Mouse (Mus musculus) heart, adult 18-20 months (tissue): Measurements from ENCODE around the gene Cdc14b. TPM values are rescaled to one million over a fixed set of nuclear protein-coding genes. Genes with fewer than 3 reads are reported as not detected.
"Not testable (repeated sequence)": the region's sequence is repeated elsewhere in the genome, so short reads cannot be mapped to it uniquely, and the experiment has no call there.

Experiments used
- DNase-seq, 2 experiments: peaks; one replicate each; pipeline ENCODE4 v3.0.0; 2021 to 2022; ENCODE audit warnings: mixed read lengths in 1 of 2
- total RNA-seq, 2 experiments: library from RNA; stranded (reverse); gene quantifications; 2 replicates each; pipeline ENCODE4 v1.2.3; 2021

The Cdc14b gene
- total RNA-seq, 2 experiments from 2014 or later, result 8.6 to 10.9 TPM

DNA sequence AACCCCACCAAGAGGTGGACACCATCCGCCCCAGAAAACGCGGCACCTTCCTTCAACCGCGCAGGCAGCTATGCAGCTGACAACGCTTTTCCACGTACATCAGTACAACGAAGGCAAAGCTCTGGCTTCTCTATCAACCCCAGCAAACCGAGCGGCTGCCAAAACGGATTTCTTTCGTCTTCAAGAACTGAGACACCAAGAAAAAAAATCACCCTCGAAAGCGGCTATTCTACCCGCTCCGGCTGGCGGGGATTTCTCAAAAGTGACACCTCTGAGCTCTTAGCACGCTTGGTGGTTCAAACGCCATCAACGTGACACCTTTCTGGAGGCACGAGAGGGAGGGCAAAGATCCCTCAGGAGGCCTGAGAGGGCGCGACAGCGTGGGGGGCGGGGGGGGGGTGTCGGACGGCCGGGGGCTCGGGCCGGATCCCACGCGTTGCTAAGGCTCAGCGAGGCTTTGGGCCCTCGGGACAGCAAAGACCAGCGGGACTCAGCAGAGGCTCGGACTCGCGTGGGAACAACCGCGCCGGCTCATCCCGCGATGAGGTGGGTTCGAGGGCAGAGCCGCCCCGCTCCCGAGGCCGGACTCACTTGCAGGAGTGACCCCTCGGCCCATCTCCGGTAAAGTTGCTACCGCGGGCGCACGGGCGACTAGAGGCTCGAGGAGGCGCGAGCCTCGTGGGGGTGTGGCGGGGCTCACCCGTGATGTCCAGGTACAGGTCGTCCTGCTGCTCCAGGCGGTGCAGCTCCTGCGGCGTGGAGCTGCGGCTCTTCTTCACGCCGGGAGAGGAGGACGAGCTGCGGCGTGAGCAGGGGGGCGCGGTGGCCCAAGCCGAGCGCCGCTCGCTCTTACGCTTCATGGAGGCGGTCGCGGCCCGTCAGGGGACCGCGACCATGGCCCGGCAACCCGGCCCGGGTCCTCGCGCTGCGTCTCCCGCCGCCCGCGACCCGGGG is 922 bp downstream of the Cdc14b start:
- DNase-seq, result peak in 1 of 2 experiments; percentile 35

DNA sequence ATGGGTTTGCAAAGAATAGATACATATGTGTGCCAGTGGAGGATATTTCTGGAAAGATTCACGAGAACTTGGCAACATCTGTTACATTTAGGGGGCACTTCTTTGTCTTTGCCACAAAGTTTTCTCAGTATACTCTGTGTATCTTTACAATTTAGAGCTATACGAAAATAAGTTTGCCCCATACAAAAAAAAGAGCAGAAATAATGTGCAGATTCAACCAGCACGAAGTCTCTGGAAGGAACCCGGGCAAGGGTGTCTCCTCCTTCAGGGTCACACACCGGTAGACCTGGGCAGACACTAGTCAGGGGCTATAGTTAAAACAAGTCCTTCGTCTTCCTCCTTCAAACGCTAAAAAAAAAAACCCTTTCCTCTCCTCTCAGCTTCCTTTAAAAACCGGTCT is 1.7 kb downstream of the Cdc14b start:
- no peak for DNase-seq

DNA sequence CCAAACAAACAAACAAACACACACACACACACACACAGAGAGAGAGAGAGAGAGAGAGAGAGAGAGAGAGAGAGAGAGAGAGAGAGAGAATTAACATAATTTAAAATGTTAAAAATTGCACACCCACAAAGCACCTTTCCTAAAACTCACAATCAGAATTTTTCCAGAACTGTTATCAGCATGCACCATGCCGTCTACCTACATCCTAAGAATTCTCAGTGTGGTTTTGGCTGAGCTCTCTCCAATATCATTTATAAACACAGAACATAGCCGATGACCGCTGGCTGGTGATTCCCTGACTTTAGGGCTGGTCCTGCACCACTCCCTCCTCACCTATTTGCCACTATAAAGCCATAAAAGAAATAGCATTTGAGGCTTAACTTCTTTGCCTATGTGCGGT is 6.7 kb downstream of the Cdc14b start:
- no peak for DNase-seq

GRCm38 (mm10) chr13:64267151-64267550 is 7.9 kb downstream of the Cdc14b start:
- DNase-seq, result no peak

DNA sequence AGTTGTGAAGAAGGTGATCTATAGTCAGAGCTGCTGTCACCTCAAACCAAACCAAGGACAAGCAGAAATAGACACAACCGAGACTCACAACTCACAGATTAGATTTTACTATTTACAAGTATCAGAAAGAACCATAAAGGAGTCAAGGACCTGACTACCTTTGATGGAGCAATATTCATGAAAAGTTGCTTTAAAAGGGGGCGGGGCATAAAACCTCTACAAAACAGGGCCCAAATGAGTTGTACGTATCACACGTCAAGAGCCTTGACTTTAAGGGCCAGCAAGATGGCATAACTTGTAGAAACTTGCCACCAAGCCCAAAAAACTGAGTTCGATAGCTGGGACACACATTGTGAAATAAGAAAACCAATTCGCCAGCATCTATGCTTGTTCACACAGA is 10.5 kb downstream of the Cdc14b start:
- DNase-seq, result no peak

GRCm38 (mm10) chr13:64259903-64260302 is 15.2 kb downstream of the Cdc14b start:
- no peak for DNase-seq

GRCm38 (mm10) chr13:64258516-64258821 is 16.6 kb downstream of the Cdc14b start:
- DNase-seq, result no peak

DNA sequence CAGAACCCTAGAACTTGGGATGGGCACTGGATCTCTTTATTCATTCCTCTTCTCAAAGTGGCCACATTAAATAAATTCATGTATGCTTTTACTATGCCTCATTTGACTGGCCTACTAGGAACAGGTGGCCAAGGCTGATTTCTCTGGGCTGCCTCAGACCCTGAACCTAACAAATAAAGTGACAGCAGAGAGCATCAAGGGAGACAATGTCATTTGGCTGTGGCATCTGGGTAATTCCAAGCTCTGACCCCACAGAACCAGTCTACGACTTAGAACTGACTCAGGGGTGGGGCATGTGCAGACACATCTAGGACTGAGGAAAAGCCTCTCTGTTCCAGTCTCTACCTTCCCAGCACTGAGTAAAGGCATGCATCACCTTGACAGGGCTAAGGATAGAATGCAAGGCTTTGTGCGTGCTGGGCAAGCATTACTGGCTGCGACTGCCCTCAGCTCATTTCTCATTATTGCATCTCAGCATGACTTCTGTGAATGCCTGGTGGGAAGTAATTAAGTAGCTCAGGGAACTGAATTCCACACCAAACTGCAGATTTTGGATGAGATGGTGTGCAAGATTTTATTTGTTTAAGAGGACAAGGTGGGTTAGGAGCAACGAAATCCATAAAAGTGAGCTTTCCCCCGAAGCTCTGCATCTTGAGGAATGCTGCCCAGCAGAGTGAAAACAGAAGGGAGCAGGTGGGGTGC is 17.1 kb downstream of the Cdc14b start:
- DNase-seq, result no peak

DNA sequence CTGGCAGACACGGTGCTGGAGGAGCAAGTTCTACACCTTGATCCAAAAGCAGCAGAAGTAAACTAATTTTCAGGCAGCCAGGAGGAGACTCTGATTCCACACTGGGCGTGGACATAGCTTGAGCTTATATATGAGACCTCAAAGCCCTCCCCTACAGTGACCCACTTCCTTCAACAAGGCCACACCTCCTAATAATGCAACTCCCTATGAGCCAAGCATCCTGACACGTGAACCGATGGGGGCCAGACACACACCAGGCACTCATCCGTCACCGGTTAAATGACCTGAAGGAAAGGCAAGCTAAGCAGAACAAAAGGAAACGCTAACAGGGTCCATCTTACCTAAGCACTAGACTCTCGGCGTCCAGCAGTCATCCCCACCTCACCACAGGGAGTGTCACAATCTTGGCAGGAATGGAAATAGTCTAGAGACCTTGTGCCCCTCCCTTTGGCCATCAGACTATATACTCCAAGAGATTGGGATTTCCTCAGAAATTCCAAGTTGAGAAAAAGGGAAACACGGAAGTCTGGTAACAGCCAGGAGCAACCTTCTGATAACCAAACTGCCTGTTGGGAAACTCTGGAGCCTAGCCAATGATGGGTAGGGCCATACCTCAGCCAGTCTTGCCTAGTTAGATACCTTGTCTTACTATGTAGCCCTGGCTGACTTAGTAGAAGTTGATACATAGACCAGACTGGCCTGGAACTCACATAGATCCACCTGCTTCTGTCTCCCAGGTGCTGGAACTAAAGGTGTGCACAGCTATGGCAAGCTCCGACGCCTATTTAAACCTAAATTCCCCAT is 17.9 kb downstream of the Cdc14b start:
- DNase-seq, result no peak

DNA sequence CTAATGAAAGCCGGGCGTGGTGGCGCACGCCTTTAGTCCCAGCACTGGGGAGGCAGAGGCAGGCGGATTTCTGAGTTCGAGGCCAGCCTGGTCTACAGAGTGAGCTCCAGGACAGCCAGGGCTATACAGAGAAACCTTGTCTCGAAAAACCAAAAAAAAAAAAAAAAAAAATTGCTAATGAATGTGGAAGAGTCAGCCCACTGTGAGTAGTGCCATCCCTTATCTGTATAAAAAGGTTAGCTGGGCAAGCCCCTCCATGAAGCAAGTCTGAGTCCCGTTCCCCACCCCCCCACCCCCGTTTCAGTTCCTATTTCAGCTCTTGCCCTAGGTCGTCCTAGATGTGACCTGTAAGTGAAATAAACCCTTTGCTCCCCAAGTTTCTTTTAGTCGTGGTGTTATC is 20.9 kb downstream of the Cdc14b start:
- not testable (repeated sequence) for DNase-seq

- no peak for DNase-seq
Measured at GRCm38 (mm10) chr13:64253697-64254096, 21.4 kb downstream of the Cdc14b start.

DNA sequence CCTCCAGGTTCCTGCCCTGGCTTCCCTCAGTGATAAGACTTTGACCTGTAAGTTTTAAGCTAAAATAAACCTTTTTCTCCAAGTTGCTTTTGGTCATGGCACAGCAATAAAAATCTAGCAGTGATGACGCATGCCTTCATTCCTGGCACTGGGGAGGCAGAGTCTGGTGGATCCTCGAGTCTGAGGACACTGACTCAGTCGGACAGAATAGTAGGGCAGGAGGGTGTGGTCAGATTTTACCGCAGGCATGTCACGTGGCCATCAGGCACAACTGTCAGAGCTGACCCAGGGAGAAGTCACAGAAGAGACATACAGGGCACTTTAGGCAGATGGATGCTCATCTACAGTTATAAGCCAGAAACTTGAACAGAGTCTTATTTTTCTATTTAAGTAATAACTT is 22.9 kb downstream of the Cdc14b start:
- peak in 1 of 2 experiments; percentile 37 for DNase-seq

- peak in 1 of 2 experiments; percentile 37 for DNase-seq
Measured at GRCm38 (mm10) chr13:64250363-64250762, 24.7 kb downstream of the Cdc14b start.

DNA sequence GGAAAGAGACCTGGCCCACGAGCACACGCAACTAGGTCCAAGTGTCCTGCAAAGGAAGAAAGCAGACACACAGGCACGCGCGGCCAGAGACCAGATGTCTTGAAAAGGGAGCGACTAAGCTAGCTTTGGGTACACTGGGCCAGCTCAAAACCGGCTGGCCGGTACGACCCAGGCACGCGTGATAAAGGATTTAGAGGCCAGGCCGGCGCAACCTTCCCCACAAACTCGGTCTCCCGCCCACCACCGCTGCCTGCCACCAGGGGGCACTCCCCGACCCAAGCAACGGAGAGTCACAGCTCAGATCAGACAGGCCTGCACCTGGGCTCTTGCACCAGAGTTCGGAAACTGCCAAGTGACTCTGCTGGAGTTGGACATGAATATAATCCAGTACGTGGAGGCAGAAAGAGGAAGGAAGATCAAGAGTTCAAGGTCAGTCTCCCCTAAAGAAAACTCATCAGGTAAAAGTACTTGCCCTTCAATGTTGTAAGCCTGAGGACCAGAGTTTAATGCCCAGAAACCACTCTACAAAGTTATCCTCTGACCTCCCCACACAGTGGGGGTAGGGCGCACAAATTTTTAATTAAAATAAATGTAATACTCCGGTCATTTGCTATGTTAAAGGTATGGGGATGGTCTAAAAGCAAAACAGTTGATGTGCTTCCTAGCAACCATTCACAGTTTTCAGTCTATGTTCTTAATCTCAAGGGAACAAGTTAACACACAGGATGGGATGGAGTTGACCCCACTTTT is 26.1 kb downstream of the Cdc14b start:
- peak; percentile 87 to 97 for DNase-seq

GRCm38 (mm10) chr13:64248161-64248774 is 26.8 kb downstream of the Cdc14b start:
- peak; percentile 83 to 87 for DNase-seq

DNA sequence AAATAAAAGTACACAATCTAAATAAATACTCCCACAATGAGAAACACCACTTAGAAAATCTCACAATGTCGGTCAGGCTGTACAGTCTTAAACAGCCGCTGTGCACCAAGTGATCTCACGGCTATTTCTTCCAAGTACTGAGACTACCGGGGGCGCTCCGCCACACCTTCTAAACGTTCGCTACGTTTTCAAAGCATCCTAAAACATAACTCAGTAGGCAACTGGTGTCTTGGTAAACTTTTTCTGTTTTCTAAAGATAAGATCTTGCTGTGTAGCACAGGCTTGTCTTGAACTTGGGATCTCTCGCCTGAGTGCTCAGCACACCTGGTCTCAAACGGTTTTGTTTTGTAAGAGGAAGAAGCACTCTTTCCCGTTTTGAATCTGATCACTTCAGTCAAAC is 29.0 kb downstream of the Cdc14b start:
- DNase-seq, result no peak

DNA sequence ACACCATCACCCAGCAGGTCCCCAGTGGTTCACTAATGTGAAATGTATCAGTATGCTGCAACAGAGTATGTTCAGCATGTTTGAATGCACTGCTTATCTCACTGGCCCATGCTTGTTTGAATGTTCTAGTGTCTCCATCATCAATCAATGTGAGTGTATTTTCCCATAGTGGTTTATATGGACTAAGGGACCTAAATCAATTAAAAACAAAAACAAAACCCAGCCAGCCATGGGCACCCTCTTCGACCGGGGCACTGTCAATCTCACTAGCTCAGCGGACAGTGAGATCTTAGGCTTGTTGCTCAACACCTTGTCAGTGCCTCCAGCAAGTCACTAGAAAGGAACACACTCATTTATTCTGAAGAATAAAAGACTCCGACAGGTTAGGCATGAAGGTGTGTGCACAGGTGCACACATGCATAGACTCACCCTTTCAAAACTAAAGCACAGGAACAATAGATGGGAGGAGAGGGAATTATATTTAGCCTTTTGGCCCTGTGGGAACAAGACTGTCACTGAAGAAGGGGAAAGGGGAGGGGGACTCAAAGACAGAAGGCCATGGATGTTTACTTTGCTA is 30.3 kb downstream of the Cdc14b start:
- no peak for DNase-seq

DNA sequence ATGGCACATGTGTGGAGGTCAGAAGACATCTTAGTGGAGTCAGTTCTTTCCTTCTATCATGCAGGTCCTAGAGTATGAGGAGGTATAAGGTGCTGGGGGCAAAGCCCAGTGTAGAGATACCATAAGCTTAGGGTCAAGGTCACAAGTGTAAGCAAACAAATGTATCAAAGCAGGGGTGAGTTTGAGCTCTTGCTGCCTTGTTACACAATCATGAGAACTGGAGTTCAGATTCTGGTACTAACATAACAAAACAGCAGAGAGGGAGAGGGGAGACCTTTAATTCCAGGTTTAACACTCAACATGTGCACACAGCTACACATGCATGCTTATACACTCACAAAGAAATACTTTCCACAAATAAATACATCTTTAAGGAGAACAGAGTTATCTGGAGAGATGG is 32.4 kb downstream of the Cdc14b start:
- DNase-seq, result no peak

DNA sequence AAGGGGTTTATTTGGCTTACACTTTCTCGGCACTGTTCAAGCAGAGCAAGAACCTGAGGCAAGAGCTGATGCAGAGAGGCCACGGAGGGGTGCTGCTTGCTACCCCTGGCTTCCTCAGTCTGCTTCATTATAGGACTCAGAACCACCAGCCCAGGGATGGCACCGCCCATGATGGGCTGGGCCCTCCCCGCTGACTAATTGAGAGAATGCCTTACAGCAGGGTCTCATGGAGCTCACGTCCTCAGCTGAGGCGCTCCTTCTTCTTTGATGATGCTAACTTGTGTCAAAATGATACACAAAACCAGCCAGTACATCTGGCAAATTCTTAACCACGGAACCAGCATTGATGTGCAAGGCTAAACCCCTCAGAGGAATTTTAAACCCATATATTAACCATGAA is 34.5 kb downstream of the Cdc14b start:
- no peak for DNase-seq

DNA sequence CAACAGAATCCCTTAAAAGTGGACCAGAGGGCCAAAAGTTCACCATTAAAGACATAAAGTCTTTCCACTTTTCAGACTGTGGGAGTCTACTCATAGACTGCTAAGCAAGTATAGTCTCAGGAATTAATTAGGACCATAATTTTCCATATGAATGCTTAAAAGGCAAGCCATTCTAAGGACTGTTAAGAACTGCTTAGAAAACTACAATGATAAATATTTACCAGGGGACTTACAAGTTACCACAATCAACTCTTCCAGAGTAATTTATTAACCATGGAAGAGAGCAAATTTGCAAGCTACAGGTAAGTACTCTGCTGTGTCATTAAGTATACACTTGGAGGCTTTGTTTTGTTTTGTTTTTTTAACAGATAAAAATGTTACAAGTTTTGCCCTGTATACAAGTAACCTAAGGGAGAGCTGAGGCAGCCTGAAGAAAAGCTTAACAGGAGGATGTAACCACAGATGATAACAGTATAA is 37.4 kb downstream of the Cdc14b start:
- no peak for DNase-seq
